ENCODE assay signal across 10 mouse cellular contexts in the genomic region with DNA sequence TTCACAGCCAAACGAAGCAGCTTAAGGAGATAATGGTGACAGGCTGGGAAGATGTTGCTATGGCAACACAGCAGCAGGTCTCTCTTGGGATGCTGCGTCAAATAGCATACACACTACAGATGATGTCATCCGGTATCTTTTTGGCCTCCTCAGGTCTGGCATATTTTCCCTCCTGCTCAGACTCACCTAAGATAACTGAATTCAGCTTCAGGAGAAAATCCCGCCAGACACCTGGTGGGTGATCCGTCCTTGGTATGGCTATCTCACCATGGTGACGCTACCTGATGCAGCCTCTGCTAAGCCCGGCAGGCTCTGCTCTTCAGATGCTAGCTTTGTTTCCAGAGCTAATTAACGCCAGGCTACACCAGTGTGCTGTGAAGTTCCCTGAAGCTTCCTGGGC. TPM values are rescaled to one million over a fixed set of nuclear protein-coding genes. Genes with fewer than 3 reads are reported as not detected.
A peak's percentile ranks its signal among the peaks of the same experiment; 100 is the strongest.
DNase-seq lines count a peak whose midpoint lies in the region; ATAC-seq and TF ChIP-seq lines count a peak whose summit lies in the region.
"Had no signal": no experiment of that assay in that cellular context is flagged by ENCODE, and none has a peak within 500 bp of the region (broad histone marks: within the 10 kb centered on the region; RNA-seq: fewer than 3 reads in every experiment).

No protein-coding gene starts in this region.

- peaks cover 69% of the 10 kb centered on the region for H3K4me1 ChIP-seq in embryonic facial prominence, embryonic 10.5 days
- peaks cover 52% of the 10 kb centered on the region for H3K4me1 ChIP-seq in hindbrain, embryonic 16.5 days (ENCODE audit: control insufficient read depth, insufficient read depth, low read depth, low read length)
- peaks cover 65% of the 10 kb centered on the region for H3K4me1 ChIP-seq in midbrain, embryonic 16.5 days (ENCODE audit: control insufficient read depth, insufficient read depth, low read length)
- H3K4me1 ChIP-seq in intestine, embryonic 15.5 days (replicated peaks) = peaks cover 17% of the 10 kb centered on the region

- no peak for TF ChIP-seq POLR2A in brain, embryonic 14.5 days (IDR thresholded peaks at IDR 0.05; ENCODE audit: borderline replicate concordance, extremely low read depth, insufficient read depth, insufficient read length, poor library complexity, severe bottlenecking)

- H3K9ac ChIP-seq in hindbrain, embryonic 16.5 days (ENCODE audit: low read depth, low read length) = peak overlapping the region; percentile 59
- peak overlapping the region; percentile 62 for H3K9ac ChIP-seq in midbrain, embryonic 16.5 days (ENCODE audit: low read depth, low read length)
- no peak overlapping the region for H3K9ac ChIP-seq in intestine, embryonic 15.5 days
- H3K9ac ChIP-seq: liver, embryonic 13.5 days; stomach, embryonic 15.5 days had no signal

- peak; percentile 82 for ATAC-seq in hindbrain, embryonic 16.5 days
- peak; percentile 84 for ATAC-seq in midbrain, embryonic 16.5 days
- no peak for ATAC-seq in intestine, embryonic 15.5 days

- peak; percentile 98 for DNase-seq in brain, embryonic 14.5 days (ENCODE audit: low read depth)
- peak; percentile 39 for DNase-seq in embryonic facial prominence, embryonic 10.5 days (ENCODE audit: low spot score)
- no peak for DNase-seq in thymus, adult 18-20 months
- no peak for DNase-seq in urinary bladder, postnatal 36 days (ENCODE audit: low spot score in 2 of 2)
- no peak for DNase-seq in B cell, adult 2 months
- DNase-seq: liver, embryonic 13.5 days had no signal

- 14% methylated on average over 8 of the region's 8 CpGs for WGBS in embryonic facial prominence, embryonic 10.5 days
- WGBS in hindbrain, embryonic 16.5 days = 3% methylated on average over 8 of the region's 8 CpGs
- WGBS in midbrain, embryonic 16.5 days = 2% methylated on average over 8 of the region's 8 CpGs
- WGBS in intestine, embryonic 15.5 days = 34% methylated on average over 8 of the region's 8 CpGs

- peak overlapping the region; percentile 36 for H3K4me3 ChIP-seq in embryonic facial prominence, embryonic 10.5 days
- H3K4me3 ChIP-seq in hindbrain, embryonic 16.5 days (ENCODE audit: low read length) = peak overlapping the region; percentile 0; the same call in 1 of the 2 replicates
- peak overlapping the region; percentile 21; the same call in 1 of the 2 replicates for H3K4me3 ChIP-seq in midbrain, embryonic 16.5 days (ENCODE audit: low read depth, low read length)
- H3K4me3 ChIP-seq in intestine, embryonic 15.5 days (replicated peaks) = no peak overlapping the region
- H3K4me3 ChIP-seq: liver, embryonic 13.5 days; stomach, embryonic 15.5 days had no signal

- TF ChIP-seq CTCF in brain, embryonic 14.5 days (IDR thresholded peaks at IDR 0.05; ENCODE audit: borderline replicate concordance, extremely low read depth, insufficient read depth, insufficient read length) = no peak

- H3K27me3 ChIP-seq in embryonic facial prominence, embryonic 10.5 days (replicated peaks; ENCODE audit: low read depth, poor library complexity, severe bottlenecking) = peaks cover 15% of the 10 kb centered on the region; the same call in 1 of the 2 replicates
- H3K27me3 ChIP-seq in hindbrain, embryonic 16.5 days (replicated peaks; ENCODE audit: control insufficient read depth, insufficient read depth, low read length) = no peaks in the 10 kb centered on the region; the same call in 1 of the 2 replicates
- no peaks in the 10 kb centered on the region for H3K27me3 ChIP-seq in midbrain, embryonic 16.5 days (ENCODE audit: control insufficient read depth, insufficient read depth, low read depth, low read length)
- no peaks in the 10 kb centered on the region for H3K27me3 ChIP-seq in intestine, embryonic 15.5 days (replicated peaks)
- H3K27me3 ChIP-seq: stomach, embryonic 15.5 days had no signal

- H3K4me2 ChIP-seq in hindbrain, embryonic 16.5 days (ENCODE audit: low read length) = peak overlapping the region; percentile 44
- H3K4me2 ChIP-seq in midbrain, embryonic 16.5 days (ENCODE audit: low read length) = peak overlapping the region; percentile 50
- no peak overlapping the region for H3K4me2 ChIP-seq in intestine, embryonic 15.5 days (replicated peaks)
- H3K4me2 ChIP-seq: liver, embryonic 13.5 days had no signal

- no peaks in the 10 kb centered on the region for H3K36me3 ChIP-seq in embryonic facial prominence, embryonic 10.5 days (replicated peaks)
- no peaks in the 10 kb centered on the region for H3K36me3 ChIP-seq in hindbrain, embryonic 16.5 days (ENCODE audit: control insufficient read depth, insufficient read depth, low read length)
- H3K36me3 ChIP-seq in midbrain, embryonic 16.5 days (ENCODE audit: control insufficient read depth, insufficient read depth, low read length) = no peaks in the 10 kb centered on the region
- no peaks in the 10 kb centered on the region for H3K36me3 ChIP-seq in intestine, embryonic 15.5 days
- H3K36me3 ChIP-seq: liver, embryonic 13.5 days; stomach, embryonic 15.5 days had no signal

- peak overlapping the region; percentile 86 for H3K27ac ChIP-seq in embryonic facial prominence, embryonic 10.5 days (replicated peaks)
- H3K27ac ChIP-seq in hindbrain, embryonic 16.5 days (ENCODE audit: low read depth, low read length) = peak overlapping the region; percentile 95
- peak overlapping the region; percentile 100 for H3K27ac ChIP-seq in midbrain, embryonic 16.5 days (ENCODE audit: low read length)
- no peak overlapping the region for H3K27ac ChIP-seq in intestine, embryonic 15.5 days
- H3K27ac ChIP-seq: liver, embryonic 13.5 days; stomach, embryonic 15.5 days had no signal

- no peaks in the 10 kb centered on the region for H3K9me3 ChIP-seq in embryonic facial prominence, embryonic 10.5 days
- H3K9me3 ChIP-seq in hindbrain, embryonic 16.5 days (ENCODE audit: control insufficient read depth, low read length) = no peaks in the 10 kb centered on the region
- H3K9me3 ChIP-seq in midbrain, embryonic 16.5 days (replicated peaks; ENCODE audit: control insufficient read depth, low read length, poor library complexity, severe bottlenecking) = no peaks in the 10 kb centered on the region
- no peaks in the 10 kb centered on the region for H3K9me3 ChIP-seq in intestine, embryonic 15.5 days
- H3K9me3 ChIP-seq: liver, embryonic 13.5 days; stomach, embryonic 15.5 days had no signal

RNA-seq across cellular contexts. Expression of a gene that starts 12.8 kb away (rescaled TPM):
- polyA plus RNA-seq in brain, embryonic 14.5 days (2012; rRNA removed) = 0.81 and 1.4 TPM in 2 replicates
- polyA plus RNA-seq in embryonic facial prominence, embryonic 10.5 days (2016; fragmentation: Nextera tagmentation; extraction: Ambion mirVana) = 0.35 and 0.87 TPM in 2 replicates
- polyA plus RNA-seq in hindbrain, embryonic 16.5 days (2015; fragmentation: Nextera tagmentation; extraction: Ambion mirVana) = 0.72 and 0.99 TPM in 2 replicates
- 0.53 and 0.88 TPM in 2 replicates for polyA plus RNA-seq in midbrain, embryonic 16.5 days (2015; fragmentation: Nextera tagmentation; extraction: Ambion mirVana)
- polyA plus RNA-seq in intestine, embryonic 15.5 days (2015; fragmentation: Nextera tagmentation; extraction: Ambion mirVana) = 0.13 and 0.27 TPM in 2 replicates

RNA-seq across cellular contexts. Expression of a gene that starts 31.3 kb away (rescaled TPM):
- polyA plus RNA-seq in brain, embryonic 14.5 days (2012; rRNA removed) = 21.3 and 29.3 TPM in 2 replicates
- polyA plus RNA-seq in embryonic facial prominence, embryonic 10.5 days (2016; fragmentation: Nextera tagmentation; extraction: Ambion mirVana) = 0.32 and 0.33 TPM in 2 replicates
- 16.4 and 16.9 TPM in 2 replicates for polyA plus RNA-seq in hindbrain, embryonic 16.5 days (2015; fragmentation: Nextera tagmentation; extraction: Ambion mirVana)
- 16.5 and 17.8 TPM in 2 replicates for polyA plus RNA-seq in midbrain, embryonic 16.5 days (2015; fragmentation: Nextera tagmentation; extraction: Ambion mirVana)
- 0.39 and 0.61 TPM in 2 replicates for polyA plus RNA-seq in intestine, embryonic 15.5 days (2015; fragmentation: Nextera tagmentation; extraction: Ambion mirVana)

RNA-seq across cellular contexts. Expression of a gene that starts 57.7 kb away (rescaled TPM):
- polyA plus RNA-seq in brain, embryonic 14.5 days (2012; rRNA removed) = 156 and 229 TPM in 2 replicates
- polyA plus RNA-seq in embryonic facial prominence, embryonic 10.5 days (2016; fragmentation: Nextera tagmentation; extraction: Ambion mirVana) = 60.7 and 63.5 TPM in 2 replicates
- 172 and 184 TPM in 2 replicates for polyA plus RNA-seq in hindbrain, embryonic 16.5 days (2015; fragmentation: Nextera tagmentation; extraction: Ambion mirVana)
- 198 and 209 TPM in 2 replicates for polyA plus RNA-seq in midbrain, embryonic 16.5 days (2015; fragmentation: Nextera tagmentation; extraction: Ambion mirVana)
- 78.7 and 79.0 TPM in 2 replicates for polyA plus RNA-seq in intestine, embryonic 15.5 days (2015; fragmentation: Nextera tagmentation; extraction: Ambion mirVana)

Comparison
In these comparisons a context has a peak if more than half of its experiments do, and no peak if none do; other contexts are left out.
1. DNase-seq: peak in brain, embryonic 14.5 days (single experiment) and embryonic facial prominence, embryonic 10.5 days (single experiment); none in thymus, adult 18-20 months (0 of 2), urinary bladder, postnatal 36 days (0 of 2) and B cell, adult 2 months (0 of 2).
2. RNA of a gene that starts 31.3 kb away (polyA plus RNA-seq): 21.3 to 29.3 TPM in brain, embryonic 14.5 days, 16.5 to 17.8 TPM in midbrain, embryonic 16.5 days and 16.4 to 16.9 TPM in hindbrain, embryonic 16.5 days; 0.39 to 0.61 TPM in intestine, embryonic 15.5 days and 0.32 to 0.33 TPM in embryonic facial prominence, embryonic 10.5 days; every median in the first group is over 10 times any median in the second.